Mouse (Mus musculus) layer of hippocampus, adult 18-20 months (tissue): ENCODE results near the gene Lpp. TPM values are rescaled to one million over a fixed set of nuclear protein-coding genes. Genes with fewer than 3 reads are reported as not detected.

Experiments used
- DNase-seq, 2 experiments: peaks; one replicate each; pipeline ENCODE4 v3.0.0; 2022; ENCODE audit warnings: low spot score in 2 of 2
- total RNA-seq, 2 experiments: library from RNA; stranded (reverse); gene quantifications; 2 replicates each; pipeline ENCODE4 v1.2.3; 2021

The Lpp gene
- total RNA-seq, 2 experiments from 2014 or later, result 7.5 to 7.8 TPM

DNA sequence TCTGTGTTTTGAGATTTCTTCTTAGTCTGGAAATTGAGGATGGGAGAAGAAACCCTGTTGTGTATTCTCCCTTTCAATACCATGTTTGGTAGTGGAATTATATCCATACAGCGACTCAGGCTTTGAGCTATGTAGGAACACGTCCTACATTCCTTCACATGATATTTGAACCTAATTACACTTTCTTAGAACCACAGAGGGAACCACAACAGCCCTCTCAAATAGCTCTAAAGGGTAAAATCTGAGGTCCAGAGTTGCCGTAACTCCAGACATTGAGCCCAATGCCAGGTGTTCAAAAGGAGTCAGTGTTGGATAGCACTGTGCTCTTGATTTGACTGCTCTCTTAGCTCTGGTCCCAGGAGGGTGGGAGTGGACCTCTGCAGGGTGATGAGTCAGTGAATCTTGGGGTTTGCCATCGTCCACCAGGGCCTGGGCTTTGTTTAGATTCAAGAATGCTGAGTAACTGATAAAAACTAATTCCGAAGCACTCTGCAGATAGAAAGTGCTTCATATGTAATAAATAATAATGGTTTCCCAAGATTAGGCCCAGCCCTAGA, 104.9 kb downstream of the Lpp start:
- DNase-seq, result no peak

DNA sequence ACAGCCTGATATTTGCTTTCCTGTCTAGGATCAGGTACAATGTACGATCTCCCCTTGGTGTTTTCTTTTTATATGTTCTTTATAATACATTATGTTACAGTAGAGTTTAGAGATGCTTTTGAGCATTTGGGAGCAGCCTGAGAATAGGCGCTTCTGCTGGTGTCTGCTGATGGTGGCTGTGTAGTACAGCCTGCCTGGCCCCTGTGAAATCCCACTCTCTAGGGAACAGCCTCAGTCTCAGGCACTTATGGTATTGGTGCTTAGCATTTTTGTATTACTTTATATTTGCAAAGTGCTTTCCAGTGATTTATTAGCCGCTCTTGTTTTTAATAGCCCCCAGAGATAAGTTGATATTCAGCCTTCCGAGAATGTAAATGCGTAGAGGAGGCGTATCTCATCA, 107.9 kb downstream of the Lpp start:
- DNase-seq, result no peak

DNA sequence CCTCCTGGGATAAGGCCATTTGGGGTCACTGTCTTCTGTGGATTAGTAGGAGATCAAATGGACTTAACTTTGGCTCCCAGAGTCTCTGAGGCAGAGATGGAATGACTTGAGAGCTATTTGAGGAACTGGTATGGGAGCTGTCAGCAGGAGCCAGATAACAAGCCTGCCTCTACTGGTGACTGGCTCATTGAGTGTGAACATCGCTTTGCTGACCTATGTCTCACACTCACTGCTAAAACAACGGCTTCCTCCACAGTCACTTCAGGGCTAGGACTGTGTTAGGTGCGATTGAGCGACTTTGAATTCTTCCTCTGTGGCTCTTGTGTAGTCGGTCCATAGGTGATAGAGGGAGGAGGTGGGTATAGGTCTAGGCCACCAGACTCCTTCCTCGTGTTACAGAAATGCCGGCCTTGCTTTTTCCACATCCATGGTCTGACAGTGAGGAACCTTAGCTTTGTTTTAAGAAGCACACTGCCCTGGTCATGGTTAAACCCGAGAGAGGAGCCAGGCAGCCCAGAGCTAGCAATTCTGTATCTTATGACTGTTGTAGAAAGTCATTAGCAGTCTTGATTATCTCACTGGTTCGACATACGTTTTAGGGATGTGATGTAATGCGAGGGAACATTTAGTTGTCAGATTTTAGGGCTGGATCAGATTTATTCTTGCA, 108.5 kb downstream of the Lpp start:
- no peak for DNase-seq

DNA sequence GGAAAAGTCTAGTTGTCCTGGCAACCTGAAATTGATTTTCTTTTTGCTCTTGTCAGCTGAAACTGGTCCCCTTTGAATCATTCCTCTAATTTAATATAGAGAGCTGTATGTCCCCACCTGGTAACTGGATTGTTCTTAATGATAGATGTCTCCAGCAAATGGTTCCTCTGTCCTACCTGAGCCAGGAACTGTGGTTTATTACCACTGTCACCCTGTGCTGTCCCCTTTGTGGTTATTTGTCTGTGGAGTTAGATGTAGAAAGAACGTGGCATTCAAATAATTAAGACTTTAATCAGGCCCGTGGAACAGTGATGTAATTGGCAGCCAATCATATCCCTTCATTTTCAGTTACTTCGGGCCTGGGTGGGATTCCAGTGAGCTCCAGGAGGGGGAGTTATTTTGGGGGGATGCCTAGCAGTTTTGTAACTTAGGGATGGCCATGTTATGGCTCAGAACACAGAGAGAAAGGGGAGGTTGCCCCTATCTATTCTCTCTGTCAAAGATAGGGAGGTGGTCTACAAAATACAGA, 109.1 kb downstream of the Lpp start:
- DNase-seq, result peak in 1 of 2 experiments; percentile 47

DNA sequence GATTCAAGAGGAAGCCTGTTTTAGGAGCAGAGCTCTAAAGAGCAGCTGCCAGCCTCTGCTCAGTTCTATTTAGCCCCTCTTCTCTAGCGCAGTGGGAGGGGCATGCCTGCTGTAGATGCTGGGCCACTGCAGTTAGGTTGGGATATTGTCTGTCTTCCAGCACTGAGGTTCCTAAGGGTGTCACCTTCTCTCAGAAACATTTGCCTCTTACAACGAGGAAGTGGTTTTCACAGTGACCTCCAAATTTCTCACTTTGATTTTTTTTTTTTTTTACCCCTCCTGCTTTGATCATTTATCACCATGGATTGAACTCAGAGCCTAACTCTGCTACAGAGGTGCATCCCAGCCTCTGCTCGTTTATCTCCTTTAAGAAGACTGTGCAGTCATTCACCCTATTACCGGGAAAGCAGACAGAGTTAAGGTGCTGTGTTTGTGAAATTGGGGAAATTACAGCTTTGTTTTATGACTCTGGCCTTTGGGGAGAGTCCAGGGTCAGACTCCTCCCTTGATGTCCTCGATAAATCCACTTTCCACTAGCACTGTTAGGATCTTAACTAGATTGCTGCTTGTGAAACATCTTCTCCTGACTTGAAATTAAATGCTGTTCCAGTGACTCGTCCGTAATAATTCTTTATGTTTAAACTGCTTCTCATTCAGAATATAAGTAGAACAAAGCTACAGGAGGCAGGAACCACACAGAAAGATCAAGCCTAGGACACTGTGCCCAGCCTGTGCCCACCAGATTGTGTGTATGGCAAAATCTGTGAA, 111.7 kb downstream of the Lpp start:
- no peak for DNase-seq

DNA sequence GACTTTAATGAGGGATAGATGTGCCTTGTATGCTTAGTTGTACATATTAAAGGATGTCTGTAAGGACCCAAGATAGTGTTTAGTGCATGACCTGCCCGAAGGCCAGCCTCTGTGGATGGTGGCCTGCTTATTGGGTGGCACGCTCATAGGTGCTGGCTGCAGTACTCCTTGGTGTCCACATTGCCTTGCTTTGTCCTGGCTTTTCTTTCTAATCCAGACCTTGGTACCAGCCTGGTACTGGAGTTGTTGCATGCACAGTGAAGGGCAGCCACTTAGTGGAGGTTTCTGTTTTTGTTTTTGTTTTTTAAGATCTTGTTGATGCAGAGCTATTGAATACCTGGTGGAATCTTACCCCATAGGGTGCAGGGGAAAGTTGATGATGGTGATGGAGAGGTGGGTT, 112.9 kb downstream of the Lpp start:
- DNase-seq, result no peak

DNA sequence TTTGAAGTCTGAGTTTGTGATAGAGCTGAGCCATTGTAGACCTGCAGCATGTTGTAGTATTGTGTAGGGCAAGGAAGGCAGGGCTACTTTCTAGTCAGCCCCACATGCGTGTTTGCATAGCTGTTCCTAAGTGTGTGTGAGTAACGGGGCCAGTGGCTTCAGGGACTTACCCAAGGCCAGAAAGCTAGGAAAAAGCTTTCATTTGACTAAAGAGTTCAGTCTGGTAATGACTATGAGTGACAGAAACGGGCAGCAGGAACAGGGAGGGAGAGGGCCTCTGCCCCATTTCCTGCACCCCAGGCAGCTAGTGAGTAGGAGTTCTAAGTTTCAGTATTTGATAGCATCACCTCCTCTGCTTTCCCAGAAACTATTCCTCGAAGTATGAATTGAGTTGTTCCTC, 113.4 kb downstream of the Lpp start:
- no peak for DNase-seq

DNA sequence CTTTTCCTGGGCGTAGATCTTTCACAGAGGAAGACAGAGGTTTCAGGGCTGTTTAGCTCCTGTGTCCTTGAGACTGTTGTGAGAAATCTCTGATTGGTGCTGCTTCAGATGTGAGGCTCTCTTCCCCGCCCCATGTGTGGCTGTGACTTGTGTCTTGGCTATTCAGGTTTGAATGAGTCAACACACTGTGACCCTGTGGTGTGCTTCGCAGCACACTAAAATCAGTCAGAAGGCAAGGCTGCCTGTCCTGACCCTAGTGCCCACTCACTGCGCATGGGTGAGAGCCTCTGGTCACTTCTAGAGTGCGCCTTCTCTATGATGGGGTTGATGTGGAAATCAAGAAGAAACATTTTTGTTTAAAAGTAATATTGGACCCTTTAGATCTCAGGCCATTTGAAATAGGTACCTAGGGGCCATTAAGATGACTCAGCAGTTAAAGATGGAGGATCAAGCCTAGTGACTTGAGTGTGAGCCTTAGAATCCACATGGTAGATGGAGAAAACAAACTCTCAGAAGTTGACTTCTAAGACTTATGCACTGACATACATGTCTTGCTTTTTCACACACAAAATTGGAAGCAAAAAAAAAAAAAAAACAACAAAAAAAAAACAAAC, 114.7 kb downstream of the Lpp start:
- no peak for DNase-seq

DNA sequence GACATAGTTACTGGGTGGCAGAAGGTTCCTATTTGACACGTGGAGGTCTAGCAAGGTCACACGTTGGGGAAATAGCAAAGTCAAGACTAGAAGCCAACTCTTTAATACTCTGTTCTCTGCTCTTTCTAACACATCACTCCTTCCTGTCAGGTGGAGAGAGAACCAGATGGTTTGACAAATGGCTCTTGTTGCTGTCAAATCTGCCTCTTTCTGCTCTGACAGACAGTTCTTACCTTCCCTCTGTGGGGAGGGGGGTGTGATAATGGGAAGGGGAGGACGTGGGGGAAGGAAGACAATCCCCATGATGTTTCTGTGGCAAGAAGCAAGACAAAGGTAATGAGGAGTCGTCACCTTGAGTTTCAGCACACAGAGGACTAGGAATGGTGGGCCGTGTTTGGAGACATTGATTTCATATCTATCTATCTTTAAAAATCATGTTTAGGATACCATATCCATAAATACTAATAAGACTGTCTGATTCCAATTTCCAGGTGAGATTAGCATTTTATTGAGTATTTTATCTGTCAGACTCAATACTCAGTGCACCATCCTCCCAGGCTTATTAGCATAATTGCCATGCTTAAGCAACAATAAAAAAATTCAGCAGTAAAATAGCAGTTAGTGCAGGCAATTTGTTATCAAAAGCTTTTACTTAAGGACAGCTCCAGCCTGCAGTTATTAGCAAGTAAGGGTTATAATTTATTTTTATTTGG, 115.9 kb downstream of the Lpp start:
- DNase-seq, result no peak

DNA sequence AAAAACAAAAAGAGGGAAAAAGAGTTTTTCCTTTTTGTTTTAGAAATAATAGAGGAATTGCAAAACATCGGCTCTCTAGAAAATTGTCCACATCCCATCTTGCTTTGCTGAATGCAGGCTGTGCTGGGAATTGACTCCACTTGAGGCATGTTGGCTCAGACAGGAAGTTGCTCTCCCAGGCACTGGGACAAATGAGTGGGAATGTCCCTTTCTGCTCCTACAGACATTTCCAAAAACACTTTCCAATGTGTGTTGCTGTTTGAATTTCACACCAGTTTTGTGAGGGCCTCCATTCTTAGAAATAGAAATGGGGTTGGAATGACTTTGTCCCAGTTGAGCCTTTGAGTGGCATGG, 116.5 kb downstream of the Lpp start:
- peak in 1 of 2 experiments; percentile 53 for DNase-seq

DNA sequence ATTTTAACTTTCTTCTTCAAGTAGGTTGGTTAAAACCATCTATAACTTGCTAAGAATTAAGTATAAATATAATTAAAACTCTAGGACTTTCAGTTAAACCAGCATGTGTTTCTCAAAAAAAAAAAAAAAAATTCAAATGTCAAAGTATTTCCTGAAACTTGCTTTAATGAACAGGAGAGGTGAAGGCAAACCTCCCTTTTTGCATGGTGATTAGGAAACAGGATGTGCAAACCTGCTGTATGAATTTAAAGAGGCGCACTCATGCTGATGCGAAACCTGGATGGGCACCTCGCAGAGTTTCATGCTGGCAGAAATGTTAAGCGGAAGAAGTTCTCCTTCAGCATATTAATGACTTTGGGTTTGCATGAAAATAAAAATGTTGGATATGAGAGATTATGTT, 119.9 kb downstream of the Lpp start:
- DNase-seq, result no peak

DNA sequence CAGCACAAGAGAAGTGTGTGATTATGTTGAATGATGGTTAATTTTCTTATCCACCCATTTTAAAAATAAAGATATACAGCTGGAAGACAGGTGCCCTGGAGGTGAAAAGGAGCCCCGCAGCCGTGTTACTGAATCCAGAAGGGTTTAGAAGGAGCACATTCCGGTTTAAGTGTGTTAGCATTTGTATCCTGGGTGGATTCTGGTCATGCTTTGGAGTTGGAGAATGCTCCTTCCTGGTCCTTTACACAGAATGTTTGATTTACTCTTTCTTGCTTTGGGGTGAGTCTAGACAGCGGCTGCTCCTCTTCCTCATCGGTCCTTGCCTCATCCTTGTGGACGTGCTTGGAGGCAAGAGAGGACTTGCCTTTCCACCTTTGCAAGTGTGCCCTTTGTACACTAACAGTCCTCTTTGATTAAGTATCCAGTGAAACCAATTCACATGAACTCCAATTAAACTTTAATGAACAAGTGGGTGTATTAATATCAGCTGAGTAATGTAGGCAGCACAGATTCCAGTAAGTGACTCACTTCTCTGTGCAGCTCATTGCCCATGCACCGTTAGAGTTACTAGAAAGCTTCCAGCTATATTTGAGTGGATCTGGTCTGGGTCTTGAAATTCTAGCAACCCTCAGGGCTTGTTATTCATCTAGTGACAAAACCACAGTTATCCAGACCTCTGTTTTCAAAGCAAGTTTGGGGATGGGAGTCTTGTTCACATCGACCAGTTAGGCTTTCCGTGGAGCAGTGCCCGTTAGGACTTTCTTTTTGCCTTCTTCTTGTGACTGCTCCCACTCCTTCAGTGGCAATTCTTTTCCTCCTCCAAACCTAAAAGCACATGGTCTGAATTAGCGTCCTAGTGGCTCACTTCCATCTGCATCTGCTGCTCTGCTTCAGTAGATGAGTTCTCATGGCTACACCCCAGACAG, 121.8 kb downstream of the Lpp start:
- no peak for DNase-seq

DNA sequence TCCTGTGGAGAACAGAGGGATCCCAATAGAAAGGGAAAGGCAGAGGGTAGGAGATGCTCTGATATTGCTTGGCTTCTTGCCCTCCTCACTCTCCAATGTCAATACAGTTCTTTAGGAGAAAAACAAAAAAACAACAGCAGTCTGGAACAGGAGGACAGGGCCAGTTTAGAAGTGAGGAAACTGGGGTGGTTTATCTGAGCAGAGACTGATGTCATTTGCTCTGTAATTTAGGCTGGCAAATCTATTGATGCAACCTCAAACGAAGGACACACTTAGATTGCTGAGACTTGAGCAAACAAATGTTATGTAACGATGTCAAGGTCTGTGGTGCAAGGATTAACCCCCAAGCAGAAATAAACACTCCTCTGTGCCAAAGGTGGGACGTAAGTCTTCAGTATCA, 123.7 kb downstream of the Lpp start:
- no peak for DNase-seq

DNA sequence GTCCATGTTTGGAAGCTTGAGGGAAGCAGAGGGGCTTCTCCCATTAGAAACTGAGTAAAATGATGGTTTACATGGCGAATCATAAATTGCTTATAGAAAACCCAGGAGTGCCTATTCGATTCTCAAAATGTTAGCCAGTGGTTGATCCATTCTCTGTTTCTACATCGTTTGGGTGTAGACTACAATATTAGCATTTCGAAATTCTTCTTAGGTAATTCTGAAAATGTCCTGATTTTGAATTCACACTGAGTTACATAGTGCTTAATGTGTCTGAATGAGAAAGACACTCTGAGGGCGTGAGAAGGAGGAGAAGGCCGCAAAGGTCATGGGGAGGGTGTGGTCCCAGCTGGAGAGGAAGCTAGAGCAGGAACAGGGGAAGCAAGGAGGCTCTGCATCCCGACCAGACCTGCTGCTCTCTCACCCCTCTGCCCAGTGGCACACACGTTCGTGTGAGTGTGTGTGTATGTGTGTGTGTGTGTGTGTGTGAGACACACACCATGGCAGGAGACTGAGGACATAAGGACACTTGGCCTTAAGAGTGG, 124.3 kb downstream of the Lpp start:
- DNase-seq, result no peak

DNA sequence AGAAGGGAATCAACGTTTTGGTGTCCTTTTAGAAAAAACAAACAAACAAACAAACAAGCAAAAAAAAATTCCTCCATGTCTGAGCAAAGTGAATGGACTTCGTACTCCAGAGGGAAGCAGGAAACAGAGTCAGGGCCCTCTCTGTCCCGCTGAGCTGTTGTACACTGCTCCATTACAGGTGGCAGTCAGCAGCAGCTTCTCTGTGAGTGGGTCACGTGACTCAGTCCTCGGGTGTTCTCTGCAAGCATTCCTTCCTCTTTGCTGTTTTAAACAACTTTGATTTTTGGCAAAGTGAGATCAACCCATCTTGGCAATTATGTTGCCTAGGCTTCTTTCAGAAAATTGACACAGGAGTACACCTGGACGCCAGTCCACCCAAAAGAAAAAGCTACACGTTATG, 125.5 kb downstream of the Lpp start:
- DNase-seq, result no peak

DNA sequence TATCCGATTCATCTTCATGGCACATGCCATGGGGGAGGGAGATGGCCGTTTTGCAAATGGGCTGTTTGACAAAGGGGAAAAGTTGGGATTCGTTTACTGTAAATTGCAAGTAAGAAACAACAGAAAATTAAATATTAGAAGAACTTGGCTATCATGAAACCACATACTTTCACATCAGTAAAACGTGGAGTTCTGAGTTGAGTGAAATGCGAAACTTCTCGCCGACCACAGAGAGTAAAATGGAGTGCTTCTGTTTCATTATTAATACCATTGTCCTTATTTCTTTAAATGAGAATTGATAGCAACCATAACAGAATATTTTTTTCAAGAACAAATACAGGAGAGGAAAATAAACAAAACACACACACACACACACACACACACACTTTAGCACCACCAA, 133.9 kb downstream of the Lpp start:
- no peak for DNase-seq

DNA sequence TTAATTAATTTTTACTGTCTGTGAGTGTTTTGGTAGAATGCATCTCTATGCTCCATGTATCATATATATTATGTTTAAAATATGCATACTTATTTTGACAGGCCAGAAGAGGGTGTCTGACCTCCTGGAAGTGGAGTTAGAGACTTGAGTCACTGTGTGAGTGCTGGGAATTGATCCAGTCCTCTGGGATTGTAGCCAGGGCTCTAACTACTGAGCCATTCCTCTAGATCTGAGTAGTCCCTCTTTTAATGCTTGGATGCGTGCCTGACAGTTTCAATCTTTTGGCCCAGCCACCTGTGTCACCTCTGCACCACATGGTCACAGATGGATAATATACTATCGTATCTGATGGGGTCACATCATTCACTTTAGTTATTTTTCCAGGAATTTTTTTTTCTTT, 138.4 kb downstream of the Lpp start:
- DNase-seq, result no peak

DNA sequence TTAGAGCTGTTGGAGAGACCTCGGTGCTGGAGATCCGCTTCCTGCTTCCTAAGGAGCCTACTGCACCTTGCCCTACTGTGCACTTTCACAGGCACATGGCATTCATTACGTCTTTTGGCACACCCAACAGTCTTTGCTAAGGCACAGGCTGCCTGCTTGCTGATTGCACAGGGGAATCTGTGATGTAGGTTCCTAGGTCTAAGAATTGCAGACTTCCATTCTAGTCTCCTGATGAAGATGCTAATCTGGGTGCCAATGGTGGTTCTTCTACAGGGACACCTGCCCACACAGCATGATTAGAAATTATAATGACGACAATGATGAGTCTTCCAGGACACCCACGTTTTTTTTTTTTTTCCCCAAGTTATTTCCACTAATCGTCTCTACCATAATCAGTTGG, 141.9 kb downstream of the Lpp start:
- DNase-seq, result peak in 1 of 2 experiments; percentile 49

DNA sequence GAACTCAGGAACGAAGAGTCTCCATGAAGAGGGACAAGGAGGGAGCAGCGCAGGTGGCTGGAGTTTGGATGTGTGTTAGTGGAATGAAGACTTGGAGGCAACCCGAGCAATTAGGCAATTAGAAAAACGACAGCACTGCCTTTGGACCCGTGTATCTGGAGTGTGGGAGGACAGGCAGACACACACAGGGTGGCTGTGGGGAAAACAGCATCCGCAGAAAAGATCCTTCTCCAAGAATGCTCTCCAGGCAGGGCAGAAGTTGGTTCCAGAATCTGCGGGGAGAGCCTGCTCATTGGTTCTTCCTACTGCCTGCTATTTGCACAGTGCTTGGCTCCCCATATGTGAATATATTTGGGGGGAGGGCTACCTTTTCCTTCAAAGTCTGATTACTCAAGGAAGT, 143.0 kb downstream of the Lpp start:
- DNase-seq, result peak; percentile 66 to 80

DNA sequence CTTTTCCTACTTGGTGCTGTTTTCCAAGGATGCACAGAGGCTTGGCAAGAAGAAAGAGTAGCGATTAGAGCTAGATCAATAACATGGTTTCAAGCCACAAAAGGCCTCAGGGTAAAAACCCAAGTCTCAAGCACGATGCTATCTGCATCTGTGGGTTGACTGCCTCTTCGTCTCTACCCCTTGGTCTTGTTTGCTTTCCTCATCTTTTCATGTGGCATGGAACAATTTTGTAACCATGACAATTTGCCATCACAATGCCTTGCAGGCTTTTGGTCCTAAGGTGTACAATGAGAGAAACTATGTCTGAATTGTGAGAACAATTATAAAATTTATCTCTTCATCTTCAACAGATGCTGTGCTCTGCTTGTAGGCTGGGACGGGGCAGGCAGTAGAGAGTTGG, 145.7 kb downstream of the Lpp start:
- no peak for DNase-seq
